8 mouse cellular contexts compared by ENCODE assay signal in the genomic region with DNA sequence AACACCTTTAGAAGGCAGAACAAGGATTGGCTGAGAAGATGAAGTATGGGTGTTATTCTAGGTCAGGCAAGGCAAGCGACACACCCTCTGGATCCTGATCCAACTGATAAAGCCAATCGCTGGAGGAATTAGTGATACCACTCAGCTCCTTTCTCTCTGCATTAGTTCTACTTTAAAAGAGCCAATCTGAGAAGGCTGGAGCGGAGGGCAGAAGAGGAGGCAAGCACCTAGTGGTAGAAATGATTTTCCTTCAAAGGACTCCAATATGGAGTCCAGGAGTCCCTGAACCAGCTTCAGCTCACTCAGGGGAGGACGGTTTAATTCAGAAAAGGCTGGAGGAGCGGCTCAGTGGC.
DNase-seq lines count a peak whose midpoint lies in the region; ATAC-seq and TF ChIP-seq lines count a peak whose summit lies in the region.

No protein-coding gene starts in this region.

- peaks cover 6% of the 10 kb centered on the region; the same call in 1 of the 2 replicates for H3K9me3 ChIP-seq in kidney, embryonic 14.5 days (ENCODE audit: control insufficient read depth, low read length)
- no peaks in the 10 kb centered on the region for H3K9me3 ChIP-seq in midbrain, postnatal 0 days (ENCODE audit: low read length)

- H3K27ac ChIP-seq in kidney, embryonic 14.5 days (ENCODE audit: low read depth, low read length), result peak overlapping the region; percentile 86; the same call in 1 of the 2 replicates
- no peak overlapping the region for H3K27ac ChIP-seq in midbrain, postnatal 0 days (ENCODE audit: low read depth, low read length)

- H3K4me2 ChIP-seq in kidney, embryonic 14.5 days (replicated peaks; ENCODE audit: low read depth, low read length), result peak overlapping the region; percentile 70
- peak overlapping the region; percentile 99 for H3K4me2 ChIP-seq in midbrain, postnatal 0 days (ENCODE audit: low read depth, low read length, poor library complexity, severe bottlenecking)

- peak overlapping the region; percentile 87 for H3K4me3 ChIP-seq in kidney, embryonic 14.5 days (ENCODE audit: low read length)
- peak overlapping the region; percentile 64 for H3K4me3 ChIP-seq in midbrain, postnatal 0 days (ENCODE audit: low read depth, low read length)

- DNase-seq in kidney, postnatal 14 days, result no peak
- no peak for DNase-seq in midbrain, postnatal 0 days (ENCODE audit: low spot score)
- DNase-seq in urinary bladder, adult 2 months (ENCODE audit: low spot score), result no peak
- DNase-seq in adrenal gland, postnatal 10 days, result no peak
- no peak for DNase-seq in left cerebral cortex, adult 8-10 months (ENCODE audit: low spot score in 2 of 2)

- H3K36me3 ChIP-seq in kidney, embryonic 14.5 days (ENCODE audit: control insufficient read depth, insufficient read depth, low read length), result peaks cover 6% of the 10 kb centered on the region; the same call in 1 of the 2 replicates
- no peaks in the 10 kb centered on the region for H3K36me3 ChIP-seq in midbrain, postnatal 0 days (ENCODE audit: insufficient read depth, low read length)

- no peak for ATAC-seq in kidney, embryonic 14.5 days (ENCODE audit: low FRiP score, low TSS enrichment)
- peak; percentile 6; the same call in 1 of the 2 replicates for ATAC-seq in common myeloid progenitor, adult 5-6 weeks (replicated peaks; ENCODE audit: low read depth, poor library complexity, severe bottlenecking)
- ATAC-seq in inflammation-experienced regulatory T-cells, adult 6 months, result peak; percentile 26
- no peak for ATAC-seq in midbrain, postnatal 0 days (ENCODE audit: low FRiP score)

- H3K27me3 ChIP-seq in kidney, embryonic 14.5 days (ENCODE audit: control insufficient read depth, insufficient read depth, low read length), result no peaks in the 10 kb centered on the region
- H3K27me3 ChIP-seq in midbrain, postnatal 0 days (ENCODE audit: insufficient read depth, low read length), result no peaks in the 10 kb centered on the region

- TF ChIP-seq CTCF in midbrain, postnatal 0 days (IDR thresholded peaks at IDR 0.05), result no peak

- peak overlapping the region; percentile 89 for H3K9ac ChIP-seq in kidney, embryonic 14.5 days (ENCODE audit: low read depth, low read length)
- H3K9ac ChIP-seq in midbrain, postnatal 0 days (replicated peaks; ENCODE audit: low read length, poor library complexity, severe bottlenecking), result no peak overlapping the region

- 67% methylated on average over 5 of the region's 5 CpGs for WGBS in kidney, embryonic 14.5 days
- WGBS in midbrain, postnatal 0 days, result 71% methylated on average over 5 of the region's 5 CpGs

- H3K4me1 ChIP-seq in kidney, embryonic 14.5 days (ENCODE audit: control insufficient read depth, insufficient read depth, low read length), result peaks cover 15% of the 10 kb centered on the region
- no peaks in the 10 kb centered on the region for H3K4me1 ChIP-seq in midbrain, postnatal 0 days (ENCODE audit: insufficient read depth, low read length)

Comparison
In these comparisons a context has a peak if more than half of its experiments do, and no peak if none do; other contexts are left out.
1. ATAC-seq: peak in common myeloid progenitor, adult 5-6 weeks (single experiment) and inflammation-experienced regulatory T-cells, adult 6 months (single experiment); none in kidney, embryonic 14.5 days (single experiment) and midbrain, postnatal 0 days (single experiment).